Mouse (Mus musculus): Measurements from ENCODE around the gene Lima1. TPM values are rescaled to one million over a fixed set of nuclear protein-coding genes. Genes with fewer than 3 reads are reported as not detected.
A peak's percentile ranks its signal among the peaks of the same experiment; 100 is the strongest.
"Not testable (repeated sequence)": the region's sequence is repeated elsewhere in the genome, so short reads cannot be mapped to it uniquely, and the experiment has no call there.

The Lima1 gene
- polyA plus RNA-seq, 1 experiment: 18.3 TPM

DNA sequence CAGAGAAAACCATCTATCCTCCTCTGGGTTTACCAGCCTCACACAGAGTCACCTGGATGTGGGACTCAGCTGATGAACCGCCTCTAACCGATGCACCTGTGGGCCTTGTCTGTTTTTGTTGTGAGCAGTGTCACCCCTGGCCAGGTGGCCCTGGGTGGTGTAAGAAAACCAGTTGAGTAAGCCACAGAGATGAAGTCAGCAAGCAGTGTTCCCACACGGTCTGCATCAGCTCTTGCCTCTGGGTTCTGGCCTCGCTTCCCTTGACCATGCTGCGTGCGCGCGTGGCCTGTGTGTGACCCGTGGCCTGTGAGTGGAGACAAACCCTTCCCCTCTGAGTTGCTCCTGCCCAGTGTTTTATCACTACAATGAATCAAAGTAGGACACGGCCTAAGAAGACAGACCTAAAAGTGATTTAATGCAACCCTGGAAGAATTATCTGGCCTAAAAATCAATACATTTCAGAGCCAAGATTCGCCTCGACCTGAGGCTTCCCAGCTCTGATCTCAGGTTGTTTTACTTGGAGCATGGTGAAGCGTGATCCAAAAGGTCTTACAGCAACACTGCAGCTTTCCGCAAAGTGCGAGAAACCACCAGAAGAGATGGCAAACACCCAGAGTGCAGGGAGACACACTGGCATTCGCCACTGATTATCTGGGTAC lies 96.5 kb downstream of the Lima1 start:
- Histone ChIP-seq H3K27ac (replicated peaks; ENCODE audit: low read depth, low read length) (no peak overlapping the region), H3K4me3 (ENCODE audit: insufficient read depth, low read depth, low read length) (no peak overlapping the region), H3K4me1 (ENCODE audit: control insufficient read depth, insufficient read depth, insufficient read length, low read length) (no peaks in the 10 kb centered on the region)

DNA sequence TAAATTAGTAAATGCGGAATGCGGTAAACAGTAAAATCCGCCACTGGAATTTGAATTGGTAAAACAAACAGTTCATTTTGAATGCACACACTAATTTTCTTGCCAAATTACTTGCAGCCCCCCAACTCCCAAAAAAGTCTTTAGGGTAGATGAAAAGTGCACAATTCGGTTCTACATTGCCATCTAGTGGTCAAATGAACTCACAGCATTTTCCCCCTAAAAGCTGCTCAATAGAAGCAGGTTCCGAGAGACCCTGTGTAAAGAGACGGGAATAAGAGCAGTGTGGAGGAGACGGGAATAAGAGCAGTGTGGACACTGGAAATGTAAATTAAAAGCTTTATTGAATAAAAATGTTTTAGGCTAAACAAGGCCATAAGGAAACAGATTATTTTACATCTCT lies 97.1 kb downstream of the Lima1 start:
- no peak overlapping the region for H3K4me3 ChIP-seq (ENCODE audit: insufficient read depth, low read depth, low read length)
- no peak overlapping the region for H3K27ac ChIP-seq (replicated peaks; ENCODE audit: low read depth, low read length)
- H3K4me1 ChIP-seq (ENCODE audit: control insufficient read depth, insufficient read depth, insufficient read length, low read length): no peaks in the 10 kb centered on the region

DNA sequence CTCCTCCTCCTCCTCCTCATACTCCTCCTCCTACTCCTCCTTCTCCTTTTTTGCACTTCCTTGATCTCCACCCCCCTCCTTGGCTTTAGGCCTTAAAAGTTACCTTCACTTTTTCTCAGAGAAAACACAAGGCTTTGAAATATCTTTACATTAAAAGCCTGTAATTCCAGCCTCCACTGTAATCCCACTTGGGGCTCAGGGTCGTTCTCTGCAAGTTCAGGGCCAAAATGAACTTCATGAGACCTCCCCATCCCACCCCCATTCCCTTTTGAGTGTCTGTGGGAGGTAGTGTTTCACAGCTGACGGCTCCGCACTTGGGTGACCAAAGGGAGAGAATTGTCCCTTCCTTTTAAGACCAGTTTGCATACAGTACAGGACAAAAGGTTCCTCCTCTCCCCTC lies 102.3 kb downstream of the Lima1 start:
- no peak overlapping the region; the same call in 1 of the 2 replicates for H3K27ac ChIP-seq (replicated peaks; ENCODE audit: low read depth, low read length)
- no peak overlapping the region; the same call in 1 of the 2 replicates for H3K4me3 ChIP-seq (ENCODE audit: insufficient read depth, low read depth, low read length)
- no peaks in the 10 kb centered on the region for H3K4me1 ChIP-seq (ENCODE audit: control insufficient read depth, insufficient read depth, insufficient read length, low read length)

DNA sequence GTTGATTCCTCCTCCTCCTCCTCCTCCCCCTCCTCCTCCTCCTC lies 102.6 kb downstream of the Lima1 start, which contains the start of gene Cers5:
TSS of gene Cers5 (minus strand) at position 5 of the 44 bp plus-strand sequence.
- H3K4me3 ChIP-seq (ENCODE audit: insufficient read depth, low read depth, low read length): peak within 1 kb of the TSS; percentile 99
- not testable (repeated sequence) for H3K4me1 ChIP-seq (ENCODE audit: control insufficient read depth, insufficient read depth, insufficient read length, low read length)
- peak within 1 kb of the TSS; percentile 83 for H3K27ac ChIP-seq (replicated peaks; ENCODE audit: low read depth, low read length)

DNA sequence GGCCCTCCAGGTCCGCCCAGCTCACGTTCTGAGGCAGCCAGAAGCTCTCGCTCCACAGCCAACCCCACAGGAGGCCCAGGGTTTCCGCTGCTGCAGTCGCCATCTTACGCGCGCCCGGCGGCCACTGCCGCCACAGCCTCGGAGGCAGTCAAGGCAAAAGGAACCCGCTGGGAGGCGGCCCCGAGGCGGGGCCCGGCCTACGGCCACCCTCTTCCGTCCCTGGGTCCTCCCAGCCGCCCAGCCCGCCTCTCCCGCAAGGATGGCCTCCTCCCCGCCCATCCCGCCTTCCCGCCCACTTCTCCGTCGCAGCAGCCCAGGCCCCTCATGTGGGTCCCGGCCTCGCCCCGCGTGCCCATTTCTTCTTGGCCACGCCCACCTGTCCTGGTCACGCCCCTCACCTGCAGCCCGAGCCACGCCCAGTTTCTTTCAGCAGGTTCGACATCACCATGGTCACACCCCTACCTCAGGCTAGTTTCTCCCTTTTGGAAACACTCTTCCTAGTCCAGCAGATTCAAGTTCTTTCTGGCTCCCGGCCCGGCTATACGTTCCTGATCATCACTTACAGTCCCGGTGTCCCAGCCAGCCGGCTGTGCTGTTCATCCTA lies 102.9 kb downstream of the Lima1 start:
- Histone ChIP-seq H3K4me1 (ENCODE audit: control insufficient read depth, insufficient read depth, insufficient read length, low read length) (no peaks in the 10 kb centered on the region), H3K4me3 (ENCODE audit: insufficient read depth, low read depth, low read length) (peak overlapping the region; percentile 99), H3K27ac (replicated peaks; ENCODE audit: low read depth, low read length) (peak overlapping the region; percentile 83)

DNA sequence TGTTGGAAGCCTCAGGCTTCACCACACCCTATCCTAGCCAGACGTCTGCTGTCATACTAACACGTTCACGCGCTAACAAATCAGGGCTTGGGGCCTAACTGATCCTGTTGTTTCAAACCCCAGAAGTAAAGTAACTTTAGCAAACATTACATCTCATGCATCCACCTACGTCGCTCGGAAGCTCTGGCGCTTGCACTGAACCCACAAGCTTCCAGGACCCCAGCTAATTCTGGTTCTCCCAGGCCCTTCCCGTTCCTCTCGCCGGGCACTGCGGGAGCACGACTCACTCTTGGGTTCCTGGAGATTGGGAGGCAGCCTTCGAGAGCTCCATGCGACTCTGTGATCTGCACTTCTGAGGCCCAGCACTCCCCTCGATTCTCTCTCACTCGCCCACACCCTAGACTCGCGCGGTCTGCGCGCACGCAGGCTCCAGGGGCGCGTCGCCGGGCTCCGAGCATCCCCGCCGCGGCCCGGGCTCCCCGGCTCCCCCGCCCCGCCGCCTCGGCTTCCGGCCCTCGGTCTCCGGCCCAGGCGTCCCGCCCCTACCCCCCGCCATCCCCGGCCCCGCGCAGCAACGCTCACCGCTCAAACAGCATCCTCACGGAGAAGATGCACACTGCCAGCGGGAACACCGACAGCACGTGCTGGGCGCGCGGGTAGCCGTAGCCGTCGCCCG lies 103.5 kb downstream of the Lima1 start:
- peak overlapping the region; percentile 99 for H3K4me3 ChIP-seq (ENCODE audit: insufficient read depth, low read depth, low read length)
- no peaks in the 10 kb centered on the region for H3K4me1 ChIP-seq (ENCODE audit: control insufficient read depth, insufficient read depth, insufficient read length, low read length)
- peak overlapping the region; percentile 83 for H3K27ac ChIP-seq (replicated peaks; ENCODE audit: low read depth, low read length)

DNA sequence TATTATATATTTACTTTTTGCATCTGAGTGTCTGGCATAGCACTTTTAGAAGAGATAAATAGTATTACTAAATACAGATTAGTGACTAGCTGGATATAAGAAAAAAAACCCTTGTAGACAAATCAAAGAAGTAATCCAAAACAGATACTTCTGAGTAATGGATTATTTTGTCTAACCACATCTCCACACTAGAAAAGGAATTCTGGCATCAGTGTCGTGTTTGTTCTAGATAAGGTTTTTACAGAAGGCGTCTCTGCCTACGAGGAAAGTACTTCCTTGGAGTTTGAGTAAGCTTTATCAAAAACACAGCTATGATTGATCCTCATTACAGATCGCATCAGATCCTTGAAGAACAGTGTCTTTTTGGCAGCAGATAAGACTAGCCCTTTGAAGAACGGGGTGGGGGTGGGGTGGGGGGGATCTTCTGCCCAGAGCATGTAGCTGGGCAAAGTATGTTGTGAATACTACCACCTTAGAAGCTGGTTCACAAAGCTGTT lies 104.2 kb downstream of the Lima1 start:
- peak overlapping the region; percentile 99 for H3K4me3 ChIP-seq (ENCODE audit: insufficient read depth, low read depth, low read length)
- H3K27ac ChIP-seq (replicated peaks; ENCODE audit: low read depth, low read length): peak overlapping the region; percentile 71
- no peaks in the 10 kb centered on the region for H3K4me1 ChIP-seq (ENCODE audit: control insufficient read depth, insufficient read depth, insufficient read length, low read length)

DNA sequence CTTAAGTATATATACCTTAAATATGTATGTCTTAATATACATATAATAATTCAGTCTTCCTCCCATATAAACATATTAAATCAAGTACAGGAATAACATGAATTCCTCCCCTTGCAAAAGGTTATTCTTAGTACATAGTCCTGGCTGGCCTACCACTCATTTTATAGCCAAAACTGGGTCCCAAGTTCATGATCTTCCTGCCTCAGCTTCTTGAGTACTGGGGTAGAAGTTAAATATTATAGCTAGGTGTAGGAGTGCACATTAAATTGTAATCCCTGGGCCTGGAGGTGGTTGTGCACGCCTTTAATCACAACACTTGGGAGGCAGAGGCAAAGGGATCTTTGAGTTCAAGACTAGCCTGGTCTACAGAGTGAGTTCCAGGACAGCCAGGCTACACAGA lies 106.5 kb downstream of the Lima1 start:
- no peak overlapping the region for H3K4me3 ChIP-seq (ENCODE audit: insufficient read depth, low read depth, low read length)
- no peaks in the 10 kb centered on the region for H3K4me1 ChIP-seq (ENCODE audit: control insufficient read depth, insufficient read depth, insufficient read length, low read length)
- no peak overlapping the region for H3K27ac ChIP-seq (replicated peaks; ENCODE audit: low read depth, low read length)

DNA sequence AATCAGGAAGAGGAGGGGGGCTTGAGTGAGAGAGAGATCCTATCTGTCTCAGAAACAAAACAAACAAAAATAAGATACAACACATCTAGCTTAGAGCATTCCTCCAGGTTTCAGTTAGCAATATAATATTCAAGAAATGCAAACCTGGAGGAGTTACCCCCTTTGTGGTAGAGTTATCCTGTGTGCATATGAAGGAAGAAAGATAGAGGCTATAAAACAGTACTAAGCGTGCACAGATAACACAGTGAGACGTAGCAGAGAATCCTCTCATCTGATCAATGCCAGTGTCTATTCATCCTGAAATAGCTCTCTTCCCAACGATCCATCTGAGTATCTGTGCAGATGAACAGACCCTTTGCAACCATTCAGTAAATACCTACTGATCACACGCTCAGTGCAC lies 107.8 kb downstream of the Lima1 start:
- Histone ChIP-seq H3K4me1 (ENCODE audit: control insufficient read depth, insufficient read depth, insufficient read length, low read length) (no peaks in the 10 kb centered on the region), H3K27ac (replicated peaks; ENCODE audit: low read depth, low read length) (no peak overlapping the region), H3K4me3 (ENCODE audit: insufficient read depth, low read depth, low read length) (no peak overlapping the region)

DNA sequence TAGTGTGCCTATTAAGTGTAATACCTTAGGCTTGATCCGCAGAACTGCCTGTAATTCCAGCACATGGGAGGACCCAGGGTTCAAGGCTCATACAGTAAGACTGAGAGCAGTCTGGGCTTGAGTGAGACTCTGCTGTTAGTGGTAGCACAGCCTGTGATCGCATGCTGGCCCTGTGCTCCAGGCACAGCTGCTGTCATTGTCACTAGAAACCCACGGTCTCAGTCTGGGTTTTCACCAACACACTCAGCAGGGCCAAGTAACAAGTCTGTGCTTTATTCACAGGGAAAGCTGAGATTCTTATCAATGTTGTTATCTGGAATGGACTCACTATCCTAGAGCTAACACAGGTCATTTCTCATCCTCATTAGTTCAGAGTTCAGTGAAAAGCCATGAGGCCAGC lies 121.1 kb downstream of the Lima1 start:
- H3K27ac ChIP-seq (replicated peaks; ENCODE audit: low read depth, low read length): no peak overlapping the region
- H3K4me1 ChIP-seq (ENCODE audit: control insufficient read depth, insufficient read depth, insufficient read length, low read length): no peaks in the 10 kb centered on the region
- no peak overlapping the region for H3K4me3 ChIP-seq (ENCODE audit: insufficient read depth, low read depth, low read length)

DNA sequence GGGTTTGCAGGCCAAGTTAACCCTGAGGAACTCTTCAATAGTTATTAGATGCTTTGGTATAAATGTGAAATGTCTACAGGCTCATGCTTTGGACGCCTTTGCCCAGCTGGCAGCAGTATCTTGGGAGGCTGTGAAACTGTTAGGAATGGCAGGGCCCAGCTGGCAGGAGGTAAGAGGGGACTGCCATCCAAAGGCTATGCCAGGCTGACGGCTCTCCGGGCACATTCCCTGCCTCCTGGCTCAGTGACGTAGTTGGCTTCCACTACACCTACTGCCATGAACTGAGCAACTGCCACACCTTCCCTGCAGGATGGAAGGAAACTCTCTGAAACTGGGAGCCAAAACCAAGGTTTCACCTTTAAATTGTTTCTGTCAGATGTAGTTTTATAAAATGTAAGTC lies 135.0 kb downstream of the Lima1 start:
- H3K4me3 ChIP-seq (ENCODE audit: insufficient read depth, low read depth, low read length): no peak overlapping the region
- no peaks in the 10 kb centered on the region for H3K4me1 ChIP-seq (ENCODE audit: control insufficient read depth, insufficient read depth, insufficient read length, low read length)
- no peak overlapping the region for H3K27ac ChIP-seq (replicated peaks; ENCODE audit: low read depth, low read length)

DNA sequence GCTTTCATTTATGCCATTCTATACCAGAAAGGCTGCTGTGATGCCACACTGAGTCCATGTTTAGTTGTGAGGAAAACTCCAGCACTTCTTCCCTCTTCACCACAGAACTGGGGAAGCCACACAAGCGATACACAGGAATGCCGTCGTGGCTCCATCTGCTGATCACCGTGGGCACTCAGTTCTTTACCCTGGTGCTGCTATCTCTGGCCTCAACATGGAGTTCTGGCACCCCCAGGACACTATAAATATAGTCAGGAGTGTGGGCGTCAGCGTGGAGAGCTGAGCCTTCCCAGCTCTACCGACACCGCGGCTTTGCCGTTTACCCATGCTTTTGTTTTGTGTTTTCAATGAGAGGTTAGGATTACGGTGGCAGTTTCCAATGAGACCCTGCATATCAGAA lies 138.6 kb downstream of the Lima1 start:
- Histone ChIP-seq H3K27ac (replicated peaks; ENCODE audit: low read depth, low read length) (no peak overlapping the region), H3K4me3 (ENCODE audit: insufficient read depth, low read depth, low read length) (no peak overlapping the region), H3K4me1 (ENCODE audit: control insufficient read depth, insufficient read depth, insufficient read length, low read length) (no peaks in the 10 kb centered on the region)

DNA sequence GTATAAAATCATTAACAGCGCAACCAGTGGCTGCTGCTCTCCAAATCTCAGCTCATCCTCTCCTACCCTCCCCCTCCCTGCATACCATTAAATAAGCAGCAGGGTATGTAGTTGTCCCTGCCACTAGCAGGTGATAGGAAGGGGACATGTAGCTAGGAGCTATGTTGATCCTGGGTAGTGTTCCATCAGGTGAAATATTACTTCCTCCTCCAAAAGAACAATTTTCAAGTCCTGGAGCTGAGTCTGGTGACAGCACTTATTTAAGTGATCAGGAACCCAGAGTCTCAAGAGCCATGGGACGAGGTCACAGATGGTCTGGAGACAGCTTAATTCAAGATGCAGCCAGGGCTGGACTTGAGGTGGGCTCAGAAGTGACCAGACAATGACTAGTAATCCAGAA lies 139.6 kb downstream of the Lima1 start:
- Histone ChIP-seq H3K4me3 (ENCODE audit: insufficient read depth, low read depth, low read length) (no peak overlapping the region), H3K4me1 (ENCODE audit: control insufficient read depth, insufficient read depth, insufficient read length, low read length) (no peaks in the 10 kb centered on the region), H3K27ac (replicated peaks; ENCODE audit: low read depth, low read length) (no peak overlapping the region)

DNA sequence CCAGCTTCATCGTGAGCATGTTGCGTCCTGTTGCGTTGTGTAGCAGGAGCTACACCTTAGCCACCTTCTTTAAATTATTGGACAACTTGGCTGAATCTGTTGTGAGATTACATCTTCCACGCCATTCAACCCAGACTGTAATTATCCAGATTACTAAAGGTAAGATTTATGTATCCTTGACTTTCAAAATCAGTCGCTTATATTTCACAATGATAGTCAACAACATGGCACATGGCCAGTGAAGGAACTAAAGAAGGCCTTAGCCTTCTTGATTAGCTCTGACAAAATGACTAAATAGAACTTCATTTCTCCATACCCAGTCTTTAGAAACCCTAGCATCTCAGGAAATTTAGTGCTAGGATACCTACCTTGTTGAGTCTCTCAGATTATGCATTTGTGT lies 142.1 kb downstream of the Lima1 start:
- no peak overlapping the region for H3K4me3 ChIP-seq (ENCODE audit: insufficient read depth, low read depth, low read length)
- H3K27ac ChIP-seq (replicated peaks; ENCODE audit: low read depth, low read length): no peak overlapping the region
- no peaks in the 10 kb centered on the region for H3K4me1 ChIP-seq (ENCODE audit: control insufficient read depth, insufficient read depth, insufficient read length, low read length)

DNA sequence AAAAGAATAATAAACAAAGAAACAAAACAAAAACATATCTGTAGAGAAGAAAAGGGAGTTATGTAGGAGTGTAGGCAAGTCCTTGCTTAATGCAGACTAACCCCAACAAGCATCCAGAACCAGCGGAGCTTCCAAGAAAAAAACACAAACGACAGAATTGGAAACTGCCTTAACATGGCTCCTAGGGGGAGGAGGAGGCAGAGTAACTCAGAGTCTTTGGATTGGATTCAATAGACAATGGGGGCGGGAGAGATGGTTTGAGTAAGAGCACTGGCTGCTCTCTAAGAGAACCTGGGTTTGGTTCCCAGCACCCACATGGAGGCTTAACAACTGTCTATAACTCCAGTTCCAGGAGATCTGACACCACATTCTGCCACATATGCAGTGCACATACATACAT lies 143.6 kb downstream of the Lima1 start:
- Histone ChIP-seq H3K4me1 (ENCODE audit: control insufficient read depth, insufficient read depth, insufficient read length, low read length) (no peaks in the 10 kb centered on the region), H3K27ac (replicated peaks; ENCODE audit: low read depth, low read length) (no peak overlapping the region), H3K4me3 (ENCODE audit: insufficient read depth, low read depth, low read length) (no peak overlapping the region)

DNA sequence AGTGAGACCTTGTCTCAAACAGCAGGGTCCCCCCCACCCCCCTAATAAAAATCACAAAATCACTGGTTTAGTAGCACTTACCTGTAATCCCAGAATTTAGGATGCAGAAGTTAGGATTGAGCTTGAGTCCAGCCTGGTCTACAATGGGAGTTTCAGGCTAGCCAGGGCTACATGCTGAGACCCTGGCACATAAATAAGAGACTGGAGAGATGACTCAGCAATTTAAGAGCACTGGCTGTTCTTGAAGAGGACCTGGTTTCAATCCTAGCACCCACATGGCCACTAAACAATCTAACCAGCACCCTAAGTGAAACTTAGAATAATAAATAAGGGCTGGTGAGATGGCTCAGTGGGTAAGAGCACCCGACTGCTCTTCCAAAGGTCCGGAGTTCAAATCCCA lies 144.1 kb downstream of the Lima1 start:
- Histone ChIP-seq H3K4me3 (ENCODE audit: insufficient read depth, low read depth, low read length) (no peak overlapping the region), H3K4me1 (ENCODE audit: control insufficient read depth, insufficient read depth, insufficient read length, low read length) (no peaks in the 10 kb centered on the region)

More for the DNA sequence above, 144.1 kb downstream of the Lima1 start:
- no peak overlapping the region for H3K27ac ChIP-seq (replicated peaks; ENCODE audit: low read depth, low read length)

All from brown adipose tissue, adult 24 weeks (tissue).